Mouse (Mus musculus) megakaryocyte-erythroid progenitor cell, adult 5-6 weeks (primary cell): Measurements from ENCODE around the gene Abca17. TPM values are rescaled to one million over a fixed set of nuclear protein-coding genes. Genes with fewer than 3 reads are reported as not detected.

ENCODE experiments used
- ATAC-seq: replicated peaks from 2 replicates; pipeline ENCODE4 v1.8.0; 2016; ENCODE audit warnings: mild to moderate bottlenecking, inconsistent platforms; ENCODE audit not compliant: severe bottlenecking, poor library complexity, low FRiP score, low TSS enrichment
- total RNA-seq, 2 experiments: library from RNA; stranded (forward) in 1 of 2; stranded (reverse) in 1 of 2; fragments of 200-1000, 215-1000 nt in 1 of 2; fragments of >200 nt in 1 of 2; fragmentation: Nextera tagmentation in 1 of 2; gene quantifications; 2 replicates each; pipeline ENCODE4 v1.2.3; 2014 to 2017

Abca17 gene
- total RNA-seq, 2 experiments from 2014 or later = not detected

- ATAC-seq = peak; percentile 71
Observed at GRCm38 (mm10) chr17:24351760-24352357, 991 bp upstream of the Abca17 start, which contains the start of gene Abca3. Gene Abca3, plus strand, starts transcription at chr17:24351950.

- ATAC-seq = no peak
Observed at GRCm38 (mm10) chr17:24349176-24349575, 1.7 kb downstream of the Abca17 start.

GRCm38 (mm10) chr17:24346831-24347230, 4.0 kb downstream of the Abca17 start:
- ATAC-seq = no peak

- no peak; the same call in 1 of the 2 replicates for ATAC-seq
Observed at GRCm38 (mm10) chr17:24344672-24345071, 6.2 kb downstream of the Abca17 start.

- no peak for ATAC-seq
Observed at GRCm38 (mm10) chr17:24327656-24328055, 23.2 kb downstream of the Abca17 start.

GRCm38 (mm10) chr17:24325051-24325450, 25.8 kb downstream of the Abca17 start:
- ATAC-seq = no peak

GRCm38 (mm10) chr17:24320826-24321225, 30.0 kb downstream of the Abca17 start:
- ATAC-seq = no peak

- 0 out of 2 replicates have a peak, but pooled peaks have one; percentile 41 for ATAC-seq
Observed at GRCm38 (mm10) chr17:24307500-24307899, 43.4 kb downstream of the Abca17 start.

- ATAC-seq = no peak
Observed at GRCm38 (mm10) chr17:24300651-24301050, 50.2 kb downstream of the Abca17 start.

GRCm38 (mm10) chr17:24289338-24289737, 61.5 kb downstream of the Abca17 start:
- peak; percentile 87 for ATAC-seq

- ATAC-seq = no peak
Observed at GRCm38 (mm10) chr17:24288477-24288876, 62.4 kb downstream of the Abca17 start.

- ATAC-seq = no peak
Observed at GRCm38 (mm10) chr17:24285680-24286079, 65.2 kb downstream of the Abca17 start.

GRCm38 (mm10) chr17:24283266-24283818, 67.5 kb downstream of the Abca17 start:
- ATAC-seq = no peak

GRCm38 (mm10) chr17:24282637-24283036, 68.2 kb downstream of the Abca17 start:
- ATAC-seq = no peak

GRCm38 (mm10) chr17:24279907-24280306, 71.0 kb downstream of the Abca17 start:
- no peak; the same call in 1 of the 2 replicates for ATAC-seq

GRCm38 (mm10) chr17:24267133-24267532, 83.7 kb downstream of the Abca17 start:
- 0 out of 2 replicates have a peak, but pooled peaks have one; percentile 18 for ATAC-seq

GRCm38 (mm10) chr17:24264766-24265165, 86.1 kb downstream of the Abca17 start:
- ATAC-seq = no peak

GRCm38 (mm10) chr17:24260516-24260915, 90.4 kb downstream of the Abca17 start:
- ATAC-seq = no peak

- no peak for ATAC-seq
Observed at GRCm38 (mm10) chr17:24259702-24260101, 91.2 kb downstream of the Abca17 start.

GRCm38 (mm10) chr17:24258981-24259380, 91.9 kb downstream of the Abca17 start:
- no peak for ATAC-seq

- ATAC-seq = no peak
Observed at GRCm38 (mm10) chr17:24252329-24252728, 98.5 kb downstream of the Abca17 start.
